Mouse (Mus musculus) small intestine, adult 2 months (tissue): ENCODE data around the gene Nrm. TPM values are rescaled to one million over a fixed set of nuclear protein-coding genes. Genes with fewer than 3 reads are reported as not detected.
"Not testable (repeated sequence)": the region's sequence is repeated elsewhere in the genome, so short reads cannot be mapped to it uniquely, and the experiment has no call there.

ENCODE experiments used
- H3K27ac ChIP-seq: fragments of 200-500 bp; 2 replicates; pipeline ENCODE4 v1.5.1; 2012; ENCODE audit warnings: low read depth, low read length, control low read depth, inconsistent platforms; ENCODE audit not compliant: insufficient read depth
- H3K27me3 ChIP-seq: fragments of 200-500 bp; 2 replicates; pipeline ENCODE4 v1.6.1; 2012; ENCODE audit warnings: mild to moderate bottlenecking, moderate library complexity, low read length, inconsistent platforms; ENCODE audit not compliant: control insufficient read depth, insufficient read depth
- H3K36me3 ChIP-seq: fragments of 200-500 bp; 2 replicates; pipeline ENCODE4 v1.6.1; 2012; ENCODE audit warnings: mild to moderate bottlenecking, low read length, control low read depth, inconsistent platforms; ENCODE audit not compliant: control insufficient read depth, insufficient read depth
- H3K4me1 ChIP-seq: fragments of 200-500 bp; 2 replicates; pipeline ENCODE4 v1.6.1; 2012; ENCODE audit warnings: low read length, inconsistent platforms, mixed read lengths; ENCODE audit not compliant: control insufficient read depth, insufficient read depth, insufficient read length
- H3K4me3 ChIP-seq: fragments of 200-500 bp; 2 replicates; pipeline ENCODE4 v1.5.1; 2012; ENCODE audit warnings: low read depth, mild to moderate bottlenecking, control low read depth, inconsistent platforms, low read length, moderate library complexity
- CTCF ChIP-seq: fragments of 200-500 bp; IDR thresholded peaks from 2 replicates; pipeline ENCODE4 v1.5.1; 2012; ENCODE audit warnings: low read depth, mild to moderate bottlenecking, control low read depth, inconsistent platforms, low read length, moderate library complexity, mixed read lengths; ENCODE audit not compliant: insufficient replicate concordance, insufficient read length; ENCODE audit errors: extremely low read depth
- POLR2A ChIP-seq: fragments of 200-500 bp; IDR thresholded peaks from 2 replicates; pipeline ENCODE4 v1.6.1; 2012; ENCODE audit warnings: low read depth, mild to moderate bottlenecking, control low read depth, inconsistent platforms, low read length, moderate library complexity
- WGBS: fragments of 180-500 bp; shearing (Covaris S2); methylation state at CpG from one replicate; pipeline ENCODE4 v1.1.7; 2018; 5-methylcytosine and 5-hydroxymethylcytosine counted together
- polyA plus RNA-seq: library from polyadenylated mRNA; depleted of rRNA; stranded (reverse); fragments of >200 nt; gene quantifications from 2 replicates; pipeline ENCODE4 v1.2.3, GENCODE M21; 2012

Gene Nrm
- polyA plus RNA-seq, 1 experiment: 15.9 TPM

GRCm38 (mm10) chr17:35835424-35836140 lies 25.5 kb upstream of the Nrm start:
- no peak overlapping the region for H3K27ac ChIP-seq
- H3K4me1 ChIP-seq: peaks cover 10% of the 10 kb centered on the region
- no peaks in the 10 kb centered on the region for H3K27me3 ChIP-seq
- no peak overlapping the region for H3K4me3 ChIP-seq
- TF ChIP-seq CTCF: no peak
- no peak for TF ChIP-seq POLR2A
- WGBS: 66% methylated on average over 26 of the region's 26 CpGs
- peaks cover 35% of the 10 kb centered on the region for H3K36me3 ChIP-seq

- WGBS: 3% methylated on average over 24 of the region's 24 CpGs
- peak; percentile 53; the same call in 1 of the 2 replicates for TF ChIP-seq CTCF
- TF ChIP-seq POLR2A: no peak
- Histone ChIP-seq H3K27me3 (no peaks in the 10 kb centered on the region), H3K4me1 (peaks cover 10% of the 10 kb centered on the region), H3K36me3 (peaks cover 29% of the 10 kb centered on the region), H3K27ac (peak overlapping the region; percentile 52), H3K4me3 (peak overlapping the region; percentile 93)
Observed at GRCm38 (mm10) chr17:35836178-35836965, 24.7 kb upstream of the Nrm start.

- Histone ChIP-seq H3K27me3 (no peaks in the 10 kb centered on the region), H3K27ac (peak overlapping the region; percentile 92), H3K4me3 (peak overlapping the region; percentile 93), H3K36me3 (peaks cover 27% of the 10 kb centered on the region), H3K4me1 (peaks cover 10% of the 10 kb centered on the region)
- TF ChIP-seq CTCF (no peak), POLR2A (no peak)
- WGBS: 1% methylated on average over 25 of the region's 25 CpGs
Observed at GRCm38 (mm10) chr17:35836991-35837422, 24.1 kb upstream of the Nrm start.

GRCm38 (mm10) chr17:35837487-35837886 lies 23.6 kb upstream of the Nrm start:
- no peak for TF ChIP-seq CTCF
- no peak for TF ChIP-seq POLR2A
- Histone ChIP-seq H3K4me1 (peaks cover 10% of the 10 kb centered on the region), H3K27me3 (no peaks in the 10 kb centered on the region), H3K27ac (peak overlapping the region; percentile 92), H3K4me3 (peak overlapping the region; percentile 93), H3K36me3 (peaks cover 25% of the 10 kb centered on the region)
- WGBS: under 1% methylated on average over 18 of the region's 18 CpGs

GRCm38 (mm10) chr17:35838122-35838544 lies 23.0 kb upstream of the Nrm start, which contains the start of gene Tubb5:
Tubb5 (minus strand) TSS chr17:35838306.
- peaks cover 10% of the 10 kb centered on the region for H3K4me1 ChIP-seq
- H3K27ac ChIP-seq: peak within 1 kb of the TSS; percentile 92
- WGBS: 2% methylated on average over 29 of the region's 29 CpGs
- TF ChIP-seq CTCF (no peak), POLR2A (peak; percentile 97)
- peak within 1 kb of the TSS; percentile 93 for H3K4me3 ChIP-seq
- H3K27me3 ChIP-seq: no peaks in the 10 kb centered on the region
- H3K36me3 ChIP-seq: peaks cover 25% of the 10 kb centered on the region

GRCm38 (mm10) chr17:35838570-35838969 lies 22.5 kb upstream of the Nrm start:
- Histone ChIP-seq H3K27me3 (no peaks in the 10 kb centered on the region), H3K4me3 (peak overlapping the region; percentile 5; the same call in 1 of the 2 replicates), H3K36me3 (peaks cover 22% of the 10 kb centered on the region), H3K27ac (peak overlapping the region; percentile 70), H3K4me1 (peaks cover 10% of the 10 kb centered on the region)
- TF ChIP-seq CTCF (no peak), POLR2A (no peak)
- 3% methylated on average over 5 of the region's 5 CpGs for WGBS

GRCm38 (mm10) chr17:35839002-35839401 lies 22.1 kb upstream of the Nrm start:
- H3K36me3 ChIP-seq: peaks cover 19% of the 10 kb centered on the region
- 55% methylated on average over 3 of the region's 3 CpGs for WGBS
- not testable (repeated sequence) for H3K4me1 ChIP-seq, H3K27me3 ChIP-seq, H3K4me3 ChIP-seq
- H3K27ac ChIP-seq: peak overlapping the region; percentile 70; the same call in 1 of the 2 replicates
